Mouse (Mus musculus) T-cell, adult 2 months (primary cell): ENCODE results near the gene Gm11034.

Experiments used
- DNase-seq: peaks from one replicate; pipeline ENCODE4 v3.0.0; 2022; ENCODE audit warnings: low spot score

Gm11034 gene

GRCm38 (mm10) chr8:72213536-72213935 lies at the start of gene Gm11034:
Gm11034 (minus strand) TSS chr8:72213636.
- no peak for DNase-seq

- DNase-seq = no peak
These were observed 49.3 kb upstream of the Gm11034 start for GRCm38 (mm10) chr8:72262756-72263155.

GRCm38 (mm10) chr8:72261872-72262271 lies 48.4 kb upstream of the Gm11034 start:
- DNase-seq = no peak

GRCm38 (mm10) chr8:72261431-72261830 lies 48.0 kb upstream of the Gm11034 start:
- DNase-seq = no peak

GRCm38 (mm10) chr8:72261019-72261418 lies 47.6 kb upstream of the Gm11034 start:
- DNase-seq = peak; percentile 78

DNA sequence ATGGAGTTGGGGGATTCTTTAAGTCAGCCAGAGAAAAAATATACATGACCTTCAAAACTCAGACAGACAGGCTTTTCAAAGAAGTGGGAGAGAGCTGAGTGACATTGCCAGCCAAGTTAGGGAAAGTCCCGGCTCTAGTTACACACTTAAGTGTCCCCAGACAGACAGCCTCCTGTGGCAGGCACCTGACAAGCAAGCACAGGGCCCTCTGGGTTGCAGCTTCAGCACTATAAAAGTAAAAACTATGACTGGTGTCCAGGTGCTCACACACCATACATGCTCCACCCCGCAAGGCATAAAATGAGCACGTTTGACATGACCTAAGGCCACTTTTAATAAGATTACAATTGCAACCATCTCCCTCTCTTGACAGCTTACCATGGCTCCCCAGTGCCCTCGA lies 47.1 kb upstream of the Gm11034 start:
- no peak for DNase-seq

GRCm38 (mm10) chr8:72259862-72260261 lies 46.4 kb upstream of the Gm11034 start:
- no peak for DNase-seq

GRCm38 (mm10) chr8:72257902-72258238 lies 44.4 kb upstream of the Gm11034 start:
- no peak for DNase-seq

- DNase-seq = no peak
These were observed 43.9 kb upstream of the Gm11034 start for GRCm38 (mm10) chr8:72257171-72257901.

DNA sequence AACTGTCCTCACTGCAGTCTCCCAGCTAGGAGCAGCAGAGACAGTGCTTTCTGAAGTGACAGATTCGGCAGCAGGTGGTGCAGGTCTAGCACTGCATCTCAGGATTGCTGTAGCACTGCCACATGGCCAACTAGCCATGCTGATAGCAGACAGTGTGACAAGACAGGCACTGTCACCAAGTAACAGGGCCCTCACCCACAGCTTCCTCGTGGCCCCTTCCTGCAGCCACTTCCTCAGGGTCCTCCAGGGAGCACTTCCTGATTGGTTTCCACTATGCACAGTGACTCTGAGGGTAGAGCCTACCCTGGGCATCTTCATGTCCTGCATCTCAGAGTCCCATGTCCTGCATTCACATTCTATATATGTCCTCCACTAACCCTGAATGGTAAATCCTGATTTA lies 31.2 kb upstream of the Gm11034 start:
- no peak for DNase-seq

DNA sequence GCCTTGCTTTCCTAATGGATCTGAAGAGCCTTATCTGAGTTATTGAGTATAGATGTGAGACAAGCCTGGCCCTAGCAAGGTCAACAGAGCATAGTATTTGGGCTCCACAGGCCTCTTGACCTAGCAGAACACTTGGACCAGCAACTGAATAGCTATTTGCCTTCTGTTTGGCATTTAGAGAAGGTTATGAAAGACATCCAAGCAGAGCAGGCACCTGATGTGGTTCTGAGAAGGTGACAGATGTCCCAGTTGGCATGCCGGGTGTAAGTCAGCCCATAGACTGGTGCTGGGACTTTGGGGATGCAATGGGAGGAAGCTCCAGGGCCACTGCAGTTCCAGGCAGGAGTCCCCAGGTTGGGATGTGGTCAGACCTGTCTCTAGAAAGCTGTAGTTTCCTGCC lies 28.8 kb upstream of the Gm11034 start:
- DNase-seq = no peak

- no peak for DNase-seq
These were observed 27.5 kb upstream of the Gm11034 start for GRCm38 (mm10) chr8:72240951-72241350.

DNA sequence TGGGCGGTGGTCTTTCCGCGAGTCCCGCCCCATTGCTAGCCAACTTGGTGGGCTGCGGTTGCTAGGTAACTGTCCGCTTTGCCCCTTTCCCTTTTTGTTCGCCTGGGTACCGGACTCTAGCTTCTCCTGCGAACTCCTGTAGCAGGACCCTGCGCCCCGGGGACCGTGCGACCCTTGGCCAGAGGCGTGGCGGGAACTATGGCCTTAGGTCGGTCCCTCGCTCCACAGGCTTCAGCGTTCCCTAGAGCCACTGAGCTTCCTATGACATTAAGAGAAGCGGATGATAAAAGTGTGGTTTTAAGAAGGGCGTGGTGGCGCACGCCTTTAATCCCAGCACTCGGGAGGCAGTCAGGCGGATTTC lies 26.9 kb upstream of the Gm11034 start:
- no peak for DNase-seq

DNA sequence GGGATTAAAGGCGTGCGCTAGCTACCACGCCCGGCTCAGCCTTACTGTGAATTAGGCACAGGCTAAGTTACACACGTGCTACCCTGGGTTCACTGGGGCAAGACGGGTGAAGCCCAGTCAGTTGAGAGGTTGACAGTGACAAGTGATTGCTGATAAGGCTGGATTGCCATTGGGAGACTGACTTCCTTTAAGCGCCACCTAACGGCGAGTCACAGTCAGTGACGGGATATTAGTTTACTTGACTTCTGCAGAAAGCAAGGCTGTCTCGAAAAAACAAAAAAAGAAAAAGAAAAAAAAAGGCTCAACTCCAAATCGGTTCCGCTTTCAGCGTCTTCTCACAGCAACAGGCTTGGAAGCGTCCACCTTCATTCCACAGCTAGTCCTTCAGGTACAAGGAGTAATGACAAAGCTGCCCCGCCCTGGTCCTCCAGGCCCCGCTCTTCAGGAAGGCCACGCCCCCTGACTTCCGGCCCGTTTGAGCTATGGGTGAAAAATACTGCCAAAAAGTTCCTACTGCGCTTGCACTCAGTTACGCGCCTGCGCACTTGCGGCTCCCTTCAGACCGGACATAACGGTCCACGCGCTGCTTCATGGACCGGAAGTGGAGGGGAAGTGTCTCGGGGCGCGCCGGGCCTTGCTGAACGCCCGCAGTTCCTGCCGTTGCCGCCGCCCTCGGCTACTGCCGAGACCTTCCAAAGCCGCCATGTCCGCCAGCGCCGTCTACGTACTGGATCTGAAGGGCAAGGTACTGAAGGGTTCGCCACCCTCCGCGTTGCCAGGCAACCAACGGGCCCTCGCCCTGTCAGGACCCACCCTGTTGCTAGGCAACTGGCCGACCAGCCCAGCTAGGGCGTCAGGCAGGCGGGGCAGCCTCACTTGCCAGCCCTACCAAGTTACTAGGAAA lies 26.3 kb upstream of the Gm11034 start, which contains the start of gene Ap1m1:
TSS of gene Ap1m1 (plus strand) at position 520 of the 904 bp plus-strand sequence.
- DNase-seq = peak; percentile 97

DNA sequence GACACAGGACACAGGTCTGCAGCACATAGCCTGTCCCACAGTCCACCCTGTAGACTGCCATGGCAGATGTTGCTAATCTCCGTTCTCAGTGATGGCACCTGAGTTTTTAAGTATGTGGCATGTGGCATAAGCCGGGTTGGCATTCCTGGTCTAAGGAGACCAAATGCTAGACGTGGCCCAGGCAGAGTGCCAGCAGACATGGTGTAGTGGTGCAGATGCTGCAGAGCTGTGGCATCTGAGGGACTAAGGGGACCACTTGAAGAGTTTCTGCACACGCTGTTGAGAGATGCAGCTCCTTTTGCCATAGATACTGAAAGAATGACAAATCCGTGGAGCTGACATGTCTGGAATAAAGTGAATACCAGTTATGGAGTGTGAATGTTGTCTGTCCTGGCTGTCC lies 9.2 kb upstream of the Gm11034 start:
- no peak for DNase-seq

- DNase-seq = no peak
These were observed 7.3 kb upstream of the Gm11034 start for GRCm38 (mm10) chr8:72220758-72221157.

DNA sequence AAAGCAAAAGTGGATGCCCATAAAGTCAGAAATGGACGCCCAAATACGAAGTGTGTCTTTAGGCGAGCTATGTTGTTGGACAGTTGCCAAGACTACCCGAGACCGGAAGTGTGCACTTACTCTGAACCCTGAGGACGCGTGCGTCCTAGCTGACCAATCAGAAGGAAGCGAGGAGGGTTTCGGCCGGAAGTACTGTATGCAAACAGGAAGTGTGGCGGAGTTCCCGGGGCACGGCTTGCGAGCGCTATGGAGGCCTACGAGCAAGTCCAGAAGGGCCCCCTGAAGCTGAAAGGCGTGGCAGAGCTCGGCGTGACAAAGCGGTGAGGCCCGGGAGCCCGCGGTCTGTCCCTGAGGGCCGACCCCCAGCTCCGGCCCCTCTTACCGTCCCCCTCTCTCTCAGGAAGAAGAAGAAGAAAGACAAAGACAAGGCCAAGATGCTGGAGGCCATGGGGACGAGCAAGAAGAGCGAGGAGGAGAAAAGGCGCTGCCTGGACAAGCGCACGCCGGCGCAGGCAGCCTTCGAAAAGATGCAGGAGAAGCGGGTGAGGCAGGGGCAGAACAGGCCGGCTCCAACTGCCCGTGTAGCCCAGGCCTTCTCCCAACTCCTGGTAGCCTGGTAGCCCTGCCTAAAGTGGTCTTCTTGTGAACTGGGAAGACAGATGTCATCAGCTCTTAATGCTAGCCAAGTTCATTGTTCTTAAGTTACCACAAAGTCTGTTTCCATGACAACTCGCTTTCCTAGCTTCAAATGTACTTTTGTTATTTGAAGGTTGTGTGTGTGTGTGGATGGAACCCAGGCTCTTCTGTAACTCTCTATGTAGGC lies 6.3 kb upstream of the Gm11034 start, which contains the start of gene Fam32a:
TSS of gene Fam32a (plus strand) at position 190 of the 823 bp plus-strand sequence.
- DNase-seq = peak; percentile 91

DNA sequence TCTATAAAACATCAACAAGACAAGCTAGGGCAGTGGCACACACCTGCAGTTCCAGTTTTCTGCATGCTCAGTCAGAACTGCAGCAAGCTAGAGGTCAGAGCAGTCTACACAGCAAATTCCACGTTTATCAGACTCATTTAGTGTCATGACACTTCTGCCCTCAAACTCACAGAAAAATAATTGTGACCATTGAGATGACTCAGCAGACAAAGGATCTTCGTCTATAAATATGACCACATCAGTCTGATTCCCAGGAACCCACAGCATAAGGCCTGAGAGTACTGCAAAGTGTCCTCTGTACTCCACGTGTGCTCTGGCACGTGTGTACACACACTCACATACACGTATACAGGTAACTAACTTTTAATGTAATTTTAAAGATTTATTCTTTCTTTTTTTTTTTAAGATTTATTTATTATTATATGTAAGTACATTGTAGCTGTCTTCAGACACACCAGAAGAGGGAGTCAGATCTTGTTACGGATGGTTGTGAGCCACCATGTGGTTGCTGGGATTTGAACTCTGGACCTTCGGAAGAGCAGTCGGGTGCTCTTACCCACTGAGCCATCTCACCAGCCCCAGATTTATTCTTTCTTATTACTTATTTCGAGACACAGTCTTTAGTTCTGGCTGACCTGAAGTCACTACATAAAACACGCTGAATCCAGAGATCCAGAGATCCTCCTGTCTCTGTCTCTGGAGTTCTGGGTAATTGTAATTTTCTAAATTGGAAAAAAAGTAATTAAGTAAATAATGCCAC lies 5.5 kb upstream of the Gm11034 start:
- DNase-seq = no peak

DNA sequence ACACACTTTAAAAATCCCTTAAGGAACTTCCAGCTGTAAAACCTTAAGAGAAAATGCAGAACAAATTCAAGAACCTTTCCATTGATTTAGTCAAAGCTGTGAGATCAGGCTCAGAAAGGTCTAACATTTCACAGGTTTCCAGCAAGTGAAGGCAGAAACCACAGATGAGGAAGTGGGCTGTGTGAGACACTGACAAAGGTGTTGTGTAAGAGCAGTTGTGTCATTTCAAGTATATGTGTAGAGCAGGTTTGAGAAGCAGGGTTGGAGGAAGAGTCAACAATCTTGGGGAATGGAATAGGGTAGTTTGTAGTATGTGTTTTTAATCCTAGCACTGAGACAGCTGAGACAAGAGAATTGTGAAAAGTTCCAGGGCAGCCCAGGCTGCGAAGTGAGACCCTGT lies 2.4 kb upstream of the Gm11034 start:
- DNase-seq = peak; percentile 52

DNA sequence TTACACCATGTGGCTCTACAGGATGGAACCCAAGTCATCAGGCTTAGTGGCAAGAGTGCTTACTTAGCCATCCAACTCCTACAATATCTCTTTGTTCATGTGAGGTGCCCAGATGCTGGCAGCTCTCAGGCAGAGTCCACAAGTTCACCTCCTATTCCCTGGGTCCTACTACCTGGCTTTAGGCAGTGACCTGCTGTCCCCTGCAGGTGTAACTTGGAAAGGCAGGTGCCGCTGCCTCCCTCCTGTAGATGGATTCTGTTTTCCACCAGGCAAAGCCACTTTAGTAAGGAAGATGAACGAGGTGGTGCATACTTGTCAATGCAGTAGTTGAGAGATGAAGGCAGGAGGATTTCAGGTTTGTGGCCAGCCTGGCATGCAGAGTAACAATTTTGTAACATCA lies 1.6 kb upstream of the Gm11034 start:
- DNase-seq = peak; percentile 42

GRCm38 (mm10) chr8:72212751-72213150 lies 685 bp downstream of the Gm11034 start, which contains the start of gene Cib3:
Cib3 (minus strand) TSS chr8:72212837.
- no peak for DNase-seq

DNA sequence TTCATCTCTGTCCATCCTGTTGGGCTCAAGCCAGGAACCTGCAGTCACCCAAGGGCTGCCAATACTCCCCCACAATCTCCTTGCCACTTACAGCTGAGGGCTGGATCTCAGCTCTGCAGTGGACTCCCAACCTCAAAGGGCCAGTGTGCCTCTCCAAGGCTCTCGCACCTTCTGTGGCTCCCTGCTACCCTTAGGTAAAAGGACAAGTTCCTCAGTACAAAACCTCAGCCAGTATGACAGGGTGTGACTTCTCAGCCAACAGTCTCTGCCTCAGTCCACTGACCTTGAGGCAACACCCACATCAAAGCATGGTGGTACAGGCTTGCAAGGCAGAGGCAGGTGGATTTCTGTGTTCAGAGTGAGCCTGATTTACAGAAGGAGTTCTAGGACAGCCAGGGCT lies 1.6 kb downstream of the Gm11034 start:
- no peak for DNase-seq
